Mouse (Mus musculus) cerebellum, adult 2 months (tissue): ENCODE measurements around the gene Ccdc189. TPM values are rescaled to one million over a fixed set of nuclear protein-coding genes. Genes with fewer than 3 reads are reported as not detected.
"Not testable (repeated sequence)": the region's sequence is repeated elsewhere in the genome, so short reads cannot be mapped to it uniquely, and the experiment has no call there.

Source experiments
- DNase-seq, 2 experiments: peaks; one replicate each; pipeline ENCODE4 v3.0.0; 2021
- H3K27ac ChIP-seq: fragments of 200-500 bp; 2 replicates; pipeline ENCODE4 v1.5.1; 2012; ENCODE audit warnings: low read length, control low read depth, inconsistent platforms; ENCODE audit not compliant: insufficient read depth
- H3K27me3 ChIP-seq: fragments of 200-500 bp; 2 replicates; pipeline ENCODE4 v1.6.1; 2012; ENCODE audit warnings: inconsistent platforms, mild to moderate bottlenecking, low read length, moderate library complexity; ENCODE audit not compliant: control insufficient read depth, insufficient read depth
- H3K4me1 ChIP-seq: fragments of 200-500 bp; 2 replicates; pipeline ENCODE4 v1.6.1; 2011; ENCODE audit warnings: low read length; ENCODE audit not compliant: control insufficient read depth, insufficient read depth
- H3K4me3 ChIP-seq: fragments of 200-500 bp; replicated peaks from 2 replicates; pipeline ENCODE3; 2011; ENCODE audit warnings: mild to moderate bottlenecking, low read depth, low read length, control low read depth; ENCODE audit not compliant: insufficient read depth
- CTCF ChIP-seq: fragments of 200-500 bp; IDR thresholded peaks from 2 replicates; pipeline ENCODE4 v1.5.1; 2011; ENCODE audit warnings: low read depth, mild to moderate bottlenecking, control low read depth, low read length, moderate library complexity, borderline replicate concordance; ENCODE audit not compliant: insufficient read depth
- POLR2A ChIP-seq: fragments of 200-500 bp; IDR thresholded peaks from 2 replicates; pipeline ENCODE4 v1.6.1; 2011; ENCODE audit warnings: low read length, control low read depth, borderline replicate concordance; ENCODE audit not compliant: insufficient read depth
- WGBS: fragments of 180-500 bp; shearing (Covaris S2); methylation state at CpG from one replicate; pipeline ENCODE4 v1.1.7; 2018; 5-methylcytosine and 5-hydroxymethylcytosine counted together
- polyA plus RNA-seq: library from polyadenylated mRNA; depleted of rRNA; stranded (reverse); fragments of >200 nt; gene quantifications from 2 replicates; pipeline ENCODE4 v1.2.3, GENCODE M21; 2012; rRNA removed

Ccdc189 gene
- polyA plus RNA-seq: 10.1 and 12.2 TPM in 2 replicates

DNA sequence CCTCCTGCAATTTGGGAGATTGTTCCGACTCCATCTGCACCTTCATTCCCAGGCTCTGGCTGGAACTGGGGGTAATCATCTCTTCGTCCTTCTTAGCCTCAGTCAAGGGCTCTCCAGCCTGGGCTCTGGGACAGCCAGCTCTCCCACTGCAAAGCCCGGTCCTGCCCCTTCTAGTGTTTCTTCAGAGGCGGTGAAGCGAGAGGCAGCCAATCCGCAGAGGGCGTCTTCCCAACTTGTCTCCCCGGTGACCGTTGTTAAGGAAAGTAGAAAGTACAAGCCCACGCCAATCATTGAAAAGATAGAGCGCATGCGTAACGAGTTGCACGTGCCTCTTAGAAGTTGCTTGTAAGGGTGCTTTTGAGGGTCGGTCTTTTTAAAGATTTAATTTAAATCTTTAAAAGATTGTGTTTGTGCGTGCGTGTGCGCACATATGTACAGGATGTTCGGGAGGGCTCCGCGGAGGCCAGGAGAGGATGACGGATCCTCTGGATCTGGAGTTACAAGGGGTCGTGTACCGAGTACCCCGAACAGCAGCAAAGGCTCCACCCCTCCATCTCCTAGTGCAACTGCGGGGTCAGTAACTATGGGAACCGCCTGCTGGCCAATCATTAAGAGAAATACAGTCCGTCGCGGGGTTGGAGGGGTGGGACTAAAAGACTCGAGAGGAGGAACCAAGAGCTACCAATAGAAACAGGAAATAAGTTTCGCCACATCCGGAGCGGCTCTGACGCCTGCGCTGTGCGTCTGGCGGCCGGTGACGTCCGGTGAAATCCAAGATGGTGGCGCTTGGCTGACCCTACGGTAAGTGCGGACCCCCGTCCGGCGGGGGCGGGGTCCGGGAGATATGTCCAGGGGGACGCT lies at the start of gene Ccdc189, which contains the start of gene Rnf40:
TSS of gene Ccdc189 (minus strand) at position 585 of the 861 bp plus-strand sequence.
TSS of gene Rnf40 (plus strand) at position 757 of the 861 bp plus-strand sequence.
- peak; percentile 63; the same call in 1 of the 2 replicates for TF ChIP-seq POLR2A
- TF ChIP-seq CTCF: no peak
- Histone ChIP-seq H3K27ac (peak within 1 kb of the TSS; percentile 25), H3K4me1 (peaks cover 7% of the 10 kb centered on the region), H3K4me3 (peak within 1 kb of the TSS; percentile 86), H3K27me3 (no peaks in the 10 kb centered on the region)
- under 1% methylated on average over 50 of the region's 50 CpGs for WGBS
- peak; percentile 89 to 93 for DNase-seq

DNA sequence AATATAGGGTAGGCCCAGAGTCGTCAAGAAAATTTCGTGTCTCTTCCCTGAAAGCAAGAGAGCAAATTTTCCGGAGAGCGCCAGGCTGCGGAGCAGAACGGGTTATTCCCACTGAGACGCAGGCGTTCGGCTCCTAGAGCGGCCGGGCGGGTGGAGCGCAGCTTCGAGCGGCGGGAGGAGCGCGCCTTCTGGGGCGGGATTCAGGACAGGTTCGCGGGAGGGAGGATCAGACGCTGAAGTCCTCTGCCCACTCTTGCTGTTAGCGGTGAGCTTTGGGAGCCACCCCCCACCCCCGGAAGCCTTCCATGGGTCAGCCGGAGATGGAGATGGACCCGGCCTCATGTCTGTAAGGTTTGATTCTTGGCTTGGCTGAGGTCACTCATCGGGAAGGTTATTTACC lies 48.6 kb upstream of the Ccdc189 start:
- TF ChIP-seq CTCF (no peak), POLR2A (peak; percentile 46; the same call in 1 of the 2 replicates)
- Histone ChIP-seq H3K4me3 (peak overlapping the region; percentile 88), H3K27me3 (no peaks in the 10 kb centered on the region), H3K4me1 (no peaks in the 10 kb centered on the region; the same call in 1 of the 2 replicates), H3K27ac (no peak overlapping the region)
- WGBS: 1% methylated on average over 27 of the region's 27 CpGs
- peak; percentile 85 to 86 for DNase-seq

DNA sequence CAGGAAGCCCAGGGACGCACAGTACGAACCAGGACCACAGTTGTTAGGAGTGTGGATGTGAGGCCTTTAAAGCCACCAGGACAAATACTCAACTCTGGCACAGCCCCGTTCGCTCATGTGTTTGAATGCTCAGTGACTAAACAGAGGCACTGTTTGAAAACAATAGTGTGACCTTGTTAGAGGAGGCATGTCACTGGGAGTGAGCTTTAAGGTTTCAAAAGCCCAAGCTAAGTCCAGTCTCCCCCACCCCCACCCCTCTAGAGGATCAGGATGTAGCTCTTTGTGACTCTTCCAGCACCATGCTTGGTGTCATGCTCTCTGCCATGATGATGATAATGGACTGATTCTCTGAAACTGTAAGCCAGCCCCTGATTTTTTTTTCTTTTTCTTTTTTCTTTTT lies 43.0 kb upstream of the Ccdc189 start:
- Histone ChIP-seq H3K27ac (no peak overlapping the region), H3K4me3 (no peak overlapping the region), H3K4me1 (no peaks in the 10 kb centered on the region), H3K27me3 (no peaks in the 10 kb centered on the region)
- DNase-seq: no peak
- 60% methylated on average over 4 of the region's 4 CpGs for WGBS
- TF ChIP-seq POLR2A (no peak), CTCF (no peak)

DNA sequence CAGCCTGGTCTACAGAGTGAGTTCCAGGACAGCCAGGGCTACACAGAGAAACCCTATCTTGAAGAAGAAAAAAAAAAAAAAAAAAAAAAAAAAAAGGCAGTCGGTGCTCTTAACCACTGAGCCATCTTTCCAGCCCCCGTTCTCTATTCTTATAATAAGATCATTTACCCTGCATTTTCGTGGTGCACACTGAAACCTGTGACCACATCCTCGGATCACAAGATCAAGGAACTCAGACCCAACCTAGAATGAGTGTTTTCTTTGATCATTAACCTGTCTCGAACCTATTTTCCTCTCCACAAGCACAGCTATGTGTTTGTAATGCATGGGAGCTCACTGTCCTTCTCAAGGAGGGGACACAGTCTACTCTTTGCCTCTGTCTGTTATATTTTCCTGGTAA lies 40.3 kb upstream of the Ccdc189 start:
- DNase-seq: no peak
- TF ChIP-seq POLR2A: no peak
- TF ChIP-seq CTCF: no peak
- Histone ChIP-seq H3K4me3 (no peak overlapping the region), H3K27ac (no peak overlapping the region), H3K27me3 (no peaks in the 10 kb centered on the region), H3K4me1 (no peaks in the 10 kb centered on the region)
- 79% methylated on average over 5 of the region's 5 CpGs for WGBS

DNA sequence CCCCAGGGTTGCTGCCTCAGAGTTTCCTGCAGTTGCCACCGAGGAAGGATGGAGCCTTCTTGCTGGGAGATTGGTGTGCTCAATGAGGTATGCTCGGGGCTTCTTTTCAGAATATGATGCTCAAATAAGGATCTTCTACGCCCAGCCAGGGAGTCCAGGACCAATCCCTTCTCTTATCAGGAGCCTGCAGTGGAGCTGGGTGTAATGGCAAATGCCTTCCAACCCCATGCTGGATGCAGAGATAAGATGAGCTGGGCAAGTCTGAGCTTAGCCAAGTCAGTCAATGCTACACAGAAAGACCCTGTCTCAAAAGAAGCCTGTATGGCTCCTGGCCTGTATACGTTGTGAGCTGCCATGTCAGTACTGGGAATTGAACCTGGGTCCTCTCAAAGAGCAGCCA lies 38.1 kb upstream of the Ccdc189 start:
- Histone ChIP-seq H3K4me1 (no peaks in the 10 kb centered on the region), H3K4me3 (no peak overlapping the region), H3K27me3 (no peaks in the 10 kb centered on the region), H3K27ac (no peak overlapping the region)
- no peak for TF ChIP-seq CTCF
- no peak for TF ChIP-seq POLR2A
- 91% methylated on average over 4 of the region's 4 CpGs for WGBS
- DNase-seq: no peak

DNA sequence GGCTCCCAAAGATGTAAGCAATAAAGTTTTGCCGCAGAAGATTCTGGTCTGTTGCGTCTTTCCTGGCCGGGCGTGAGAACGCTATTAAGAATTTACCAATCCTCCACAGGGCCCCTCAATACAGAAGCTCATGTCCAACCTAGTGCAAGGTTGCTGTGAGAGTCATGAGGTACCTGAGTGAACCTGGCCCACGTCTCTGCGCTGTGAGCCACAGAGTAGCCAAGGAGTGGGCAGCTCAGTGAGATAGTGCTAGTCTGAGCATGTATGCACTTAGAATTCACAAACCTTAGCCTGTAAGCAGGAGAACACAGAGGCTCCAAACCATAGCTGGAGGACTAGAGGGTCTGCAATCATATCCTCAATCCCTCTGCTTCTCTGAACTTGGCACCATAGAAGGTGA lies 37.6 kb upstream of the Ccdc189 start:
- no peak overlapping the region for H3K4me3 ChIP-seq
- no peaks in the 10 kb centered on the region for H3K4me1 ChIP-seq
- no peak overlapping the region for H3K27ac ChIP-seq
- no peak for DNase-seq
- H3K27me3 ChIP-seq: no peaks in the 10 kb centered on the region
- TF ChIP-seq POLR2A (no peak), CTCF (no peak)
- WGBS: 97% methylated on average over 7 of the region's 7 CpGs

DNA sequence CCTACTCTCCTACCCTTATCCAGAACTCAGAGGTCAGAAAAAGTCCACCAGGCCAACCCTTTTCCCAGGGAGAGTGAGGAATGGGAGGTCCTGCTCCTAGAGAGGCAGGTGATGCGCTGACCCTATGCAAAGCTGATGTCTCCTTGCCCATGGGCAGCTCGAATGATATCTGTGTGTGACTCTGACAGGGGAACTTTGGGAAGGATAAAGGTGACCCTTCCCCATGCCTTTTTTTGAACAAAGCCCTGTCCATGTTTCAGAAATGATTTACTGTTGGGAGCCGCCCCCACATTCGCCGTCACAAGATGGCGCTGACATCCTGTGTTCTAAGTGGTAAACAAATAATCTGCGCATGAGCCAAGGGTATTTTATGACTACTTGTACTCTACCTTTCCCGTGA lies 30.0 kb upstream of the Ccdc189 start:
- not testable (repeated sequence) for H3K4me1 ChIP-seq, H3K27me3 ChIP-seq, H3K27ac ChIP-seq, DNase-seq, H3K4me3 ChIP-seq
- WGBS: 90% methylated on average over 7 of the region's 8 CpGs

DNA sequence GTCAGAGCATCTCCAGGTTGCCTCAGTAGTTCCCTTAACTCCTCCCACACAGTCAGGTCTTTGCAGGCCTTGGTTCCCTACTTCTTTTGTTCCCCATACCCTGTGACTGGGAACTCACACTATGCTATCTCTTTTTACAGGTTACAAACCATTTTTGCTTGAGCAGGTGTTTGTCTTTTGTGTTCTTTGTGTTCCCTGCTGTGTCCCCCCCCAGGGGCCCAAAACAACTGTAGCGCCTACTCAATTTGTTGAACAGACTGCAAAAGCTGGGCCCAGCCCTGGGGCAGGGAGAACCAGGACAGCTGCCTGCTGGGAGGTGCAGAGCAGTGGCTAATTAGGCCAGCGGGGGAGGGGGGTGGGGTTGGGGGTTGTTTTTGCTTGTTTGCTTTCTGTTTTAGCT lies 29.6 kb upstream of the Ccdc189 start:
- Histone ChIP-seq H3K4me1 (peaks cover 2% of the 10 kb centered on the region), H3K27ac (no peak overlapping the region), H3K27me3 (no peaks in the 10 kb centered on the region), H3K4me3 (no peak overlapping the region)
- 44% methylated on average over 2 of the region's 2 CpGs for WGBS
- DNase-seq: no peak
- TF ChIP-seq POLR2A: no peak
- no peak for TF ChIP-seq CTCF
